Mouse (Mus musculus): Measurements from ENCODE around the gene Grip1.

DNA sequence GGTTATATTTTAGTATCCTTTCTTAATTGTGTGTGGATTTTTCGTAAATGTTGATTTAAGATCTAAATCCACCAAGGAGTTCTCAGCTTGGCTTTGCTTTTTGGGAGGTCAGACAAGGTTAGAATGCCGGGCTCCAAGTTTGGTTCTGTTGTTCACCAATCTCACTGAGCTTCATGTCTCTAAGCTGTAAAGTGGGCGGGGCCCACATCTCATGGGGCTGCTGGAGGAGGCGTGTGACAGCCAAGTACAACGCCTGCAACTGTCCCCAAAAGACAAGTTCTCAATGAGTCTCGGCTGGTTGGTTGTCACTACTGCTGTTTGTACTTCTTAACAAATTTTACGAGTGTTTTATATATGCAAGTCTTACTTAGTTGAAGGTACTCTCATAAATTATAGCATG is 272.3 kb downstream of the Grip1 start:
- TF ChIP-seq POLR2A (IDR thresholded peaks at IDR 0.05; ENCODE audit: low read depth, low read length): no peak
- no peak for TF ChIP-seq CTCF (IDR thresholded peaks at IDR 0.05; ENCODE audit: borderline replicate concordance, insufficient read depth, low read length)
